Mouse (Mus musculus) CH12.LX (cell line): ENCODE data around the gene Fhit.

Experiments
- IRF4 ChIP-seq: IDR thresholded peaks from 2 replicates; pipeline ENCODE4 v1.6.1; 2014; ENCODE audit warnings: low read depth, mild to moderate bottlenecking, inconsistent platforms, low read length, improper control_type of control experiment
- MAX ChIP-seq: IDR thresholded peaks from 2 replicates; pipeline ENCODE4 v1.6.1; 2011; ENCODE audit warnings: low read length, improper control_type of control experiment

DNA sequence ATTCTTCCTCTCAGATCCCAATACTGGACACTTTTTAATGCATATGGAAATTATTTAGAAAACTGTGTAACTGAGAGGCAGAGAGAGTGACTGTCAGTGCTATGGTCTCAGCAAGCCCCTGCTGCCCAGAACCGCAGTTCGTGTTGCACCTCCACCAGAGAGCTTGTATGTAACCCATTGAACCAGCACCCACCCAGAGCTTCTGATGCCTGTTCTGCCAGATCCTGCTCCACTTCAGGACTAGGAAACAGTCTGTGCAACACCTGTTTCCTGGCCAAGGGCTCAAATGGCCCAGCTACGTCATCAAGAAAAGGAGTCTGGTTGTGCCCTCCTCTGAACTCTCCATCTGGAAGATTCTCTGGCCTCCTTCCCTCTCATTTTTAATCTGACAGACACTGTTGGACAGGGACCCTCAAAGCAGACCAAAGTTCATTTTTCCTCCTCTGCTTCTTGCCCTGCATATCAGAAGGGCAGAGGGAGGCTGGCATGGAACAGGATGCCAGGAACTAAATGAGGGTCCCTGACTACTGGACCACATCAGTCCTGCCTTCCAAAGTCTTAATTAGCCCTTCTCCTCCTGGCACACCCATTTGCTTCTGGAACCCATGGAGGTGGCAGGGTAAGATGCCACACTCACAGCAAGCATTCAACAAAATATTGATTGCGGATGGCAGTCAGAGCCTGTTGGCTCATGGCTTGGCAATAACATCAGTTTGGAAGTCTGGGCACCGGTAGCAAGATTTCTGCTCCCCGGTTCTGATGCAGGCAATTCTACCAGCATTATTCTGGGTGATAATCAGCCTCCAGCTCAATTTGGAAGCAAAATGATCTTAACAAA, 29.0 kb downstream of the Fhit start:
- TF ChIP-seq IRF4 (no peak), MAX (no peak)
